Mouse (Mus musculus): ENCODE data around the gene Eci2.

- no peak for TF ChIP-seq CTCF (IDR thresholded peaks at IDR 0.05; ENCODE audit: low read depth, low read length)
- TF ChIP-seq POLR2A (IDR thresholded peaks at IDR 0.05; ENCODE audit: insufficient read depth, low read length), result no peak
Observed at GRCm38 (mm10) chr13:35035731-35036130, 8.8 kb upstream of the Eci2 start.
